Mouse (Mus musculus) macrophage (primary cell): ENCODE results near the gene Sgsm1. TPM values are rescaled to one million over a fixed set of nuclear protein-coding genes. Genes with fewer than 3 reads are reported as not detected.

ENCODE experiments used
- H3K27ac ChIP-seq: fragments of 350-480 bp; formaldehyde crosslinking; 2 replicates; pipeline ENCODE4 v1.9.0; 2021
- H3K36me3 ChIP-seq: fragments of 350-480 bp; formaldehyde crosslinking; 2 replicates; pipeline ENCODE4 v1.9.0; 2021; ENCODE audit errors: inconsistent target
- H3K4me3 ChIP-seq: fragments of 350-480 bp; formaldehyde crosslinking; 2 replicates; pipeline ENCODE4 v1.9.0; 2021; ENCODE audit errors: inconsistent target
- H3K79me2 ChIP-seq: fragments of 350-480 bp; formaldehyde crosslinking; 2 replicates; pipeline ENCODE4 v1.9.0; 2021; ENCODE audit errors: inconsistent target
- WGBS: methylation state at CpG from one replicate; pipeline ENCODE4 v1.1.7; 2026; ENCODE audit warnings: inconsistent platforms; ENCODE audit not compliant: missing documents; 5-methylcytosine and 5-hydroxymethylcytosine counted together
- polyA plus RNA-seq: library from polyadenylated mRNA; stranded (reverse); fragments of 250-400 nt; gene quantifications from 3 replicates; pipeline ENCODE4 v1.2.4, GENCODE M21; 2018; ENCODE audit warnings: inconsistent platforms

The Sgsm1 gene
- polyA plus RNA-seq, 1 experiment from 2014 or later = not detected

GRCm38 (mm10) chr5:113335732-113336131, 25.1 kb upstream of the Sgsm1 start:
- Histone ChIP-seq H3K27ac (no peak overlapping the region), H3K4me3 (no peak overlapping the region), H3K79me2 (no peaks in the 10 kb centered on the region), H3K36me3 (no peaks in the 10 kb centered on the region)
- 3% methylated on average over 17 of the region's 17 CpGs for WGBS

- 14% methylated on average over 32 of the region's 34 CpGs for WGBS
- Histone ChIP-seq H3K27ac (no peak overlapping the region), H3K4me3 (no peak overlapping the region), H3K79me2 (no peaks in the 10 kb centered on the region), H3K36me3 (no peaks in the 10 kb centered on the region)
These were observed 24.3 kb upstream of the Sgsm1 start for GRCm38 (mm10) chr5:113334621-113335530.

- Histone ChIP-seq H3K36me3 (no peaks in the 10 kb centered on the region), H3K79me2 (no peaks in the 10 kb centered on the region), H3K4me3 (no peak overlapping the region), H3K27ac (no peak overlapping the region)
- 79% methylated on average over 4 of the region's 4 CpGs for WGBS
These were observed 22.3 kb upstream of the Sgsm1 start for GRCm38 (mm10) chr5:113332899-113333298.

- Histone ChIP-seq H3K36me3 (no peaks in the 10 kb centered on the region), H3K27ac (no peak overlapping the region), H3K79me2 (no peaks in the 10 kb centered on the region), H3K4me3 (no peak overlapping the region)
- 48% methylated on average over 12 of the region's 12 CpGs for WGBS
These were observed 21.7 kb upstream of the Sgsm1 start for GRCm38 (mm10) chr5:113332239-113332638.

- Histone ChIP-seq H3K27ac (no peak overlapping the region), H3K79me2 (no peaks in the 10 kb centered on the region), H3K36me3 (no peaks in the 10 kb centered on the region), H3K4me3 (no peak overlapping the region)
- WGBS = 90% methylated on average over 3 of the region's 3 CpGs
These were observed 19.6 kb upstream of the Sgsm1 start for GRCm38 (mm10) chr5:113330202-113330601.

GRCm38 (mm10) chr5:113329463-113329862, 18.9 kb upstream of the Sgsm1 start:
- Histone ChIP-seq H3K79me2 (no peaks in the 10 kb centered on the region), H3K36me3 (no peaks in the 10 kb centered on the region), H3K4me3 (no peak overlapping the region), H3K27ac (no peak overlapping the region)
- WGBS = 97% methylated on average over 8 of the region's 8 CpGs

GRCm38 (mm10) chr5:113323784-113324638, 13.4 kb upstream of the Sgsm1 start:
- H3K4me3 ChIP-seq = no peak overlapping the region
- H3K27ac ChIP-seq = no peak overlapping the region
- no peaks in the 10 kb centered on the region for H3K79me2 ChIP-seq
- WGBS = 6% methylated on average over 37 of the region's 38 CpGs
- no peaks in the 10 kb centered on the region for H3K36me3 ChIP-seq

- no peaks in the 10 kb centered on the region for H3K36me3 ChIP-seq
- 5% methylated on average over 24 of the region's 24 CpGs for WGBS
- H3K27ac ChIP-seq = no peak overlapping the region
- H3K79me2 ChIP-seq = no peaks in the 10 kb centered on the region
- H3K4me3 ChIP-seq = no peak overlapping the region
These were observed 3.4 kb upstream of the Sgsm1 start for GRCm38 (mm10) chr5:113313998-113314397.

GRCm38 (mm10) chr5:113309491-113310376, 852 bp downstream of the Sgsm1 start:
- WGBS = 29% methylated on average over 22 of the region's 22 CpGs
- no peaks in the 10 kb centered on the region for H3K36me3 ChIP-seq
- H3K27ac ChIP-seq = no peak overlapping the region
- H3K79me2 ChIP-seq = no peaks in the 10 kb centered on the region
- H3K4me3 ChIP-seq = no peak overlapping the region

- no peaks in the 10 kb centered on the region for H3K79me2 ChIP-seq
- WGBS = 47% methylated on average over 25 of the region's 25 CpGs
- H3K36me3 ChIP-seq = no peaks in the 10 kb centered on the region
- H3K4me3 ChIP-seq = no peak overlapping the region
- no peak overlapping the region for H3K27ac ChIP-seq
These were observed 3.7 kb downstream of the Sgsm1 start for GRCm38 (mm10) chr5:113306750-113307477.

- 95% methylated on average over 5 of the region's 5 CpGs for WGBS
- Histone ChIP-seq H3K27ac (no peak overlapping the region), H3K36me3 (no peaks in the 10 kb centered on the region), H3K79me2 (no peaks in the 10 kb centered on the region), H3K4me3 (no peak overlapping the region)
These were observed 6.1 kb downstream of the Sgsm1 start for GRCm38 (mm10) chr5:113304527-113304926.

- H3K79me2 ChIP-seq = no peaks in the 10 kb centered on the region
- no peaks in the 10 kb centered on the region for H3K36me3 ChIP-seq
- H3K27ac ChIP-seq = no peak overlapping the region
- 90% methylated on average over 11 of the region's 13 CpGs for WGBS
- no peak overlapping the region for H3K4me3 ChIP-seq
These were observed 8.7 kb downstream of the Sgsm1 start for GRCm38 (mm10) chr5:113301841-113302240.

- Histone ChIP-seq H3K4me3 (no peak overlapping the region), H3K27ac (no peak overlapping the region), H3K79me2 (no peaks in the 10 kb centered on the region), H3K36me3 (no peaks in the 10 kb centered on the region)
- WGBS = 91% methylated on average over 19 of the region's 22 CpGs
These were observed 10.3 kb downstream of the Sgsm1 start for GRCm38 (mm10) chr5:113300148-113300889.
